Mouse (Mus musculus) bone marrow, adult 2 months (tissue): ENCODE measurements around the gene Auts2.

Experiments used
- CTCF ChIP-seq: fragments of 200-500 bp; IDR thresholded peaks from 2 replicates; pipeline ENCODE4 v1.5.1; 2011; ENCODE audit warnings: low read length, control low read depth; ENCODE audit not compliant: control insufficient read depth, insufficient read depth
- POLR2A ChIP-seq: fragments of 200-500 bp; IDR thresholded peaks from 2 replicates; pipeline ENCODE4 v1.6.1; 2011; ENCODE audit warnings: low read depth, mild to moderate bottlenecking, control low read depth, low read length, borderline replicate concordance; ENCODE audit not compliant: control insufficient read depth

DNA sequence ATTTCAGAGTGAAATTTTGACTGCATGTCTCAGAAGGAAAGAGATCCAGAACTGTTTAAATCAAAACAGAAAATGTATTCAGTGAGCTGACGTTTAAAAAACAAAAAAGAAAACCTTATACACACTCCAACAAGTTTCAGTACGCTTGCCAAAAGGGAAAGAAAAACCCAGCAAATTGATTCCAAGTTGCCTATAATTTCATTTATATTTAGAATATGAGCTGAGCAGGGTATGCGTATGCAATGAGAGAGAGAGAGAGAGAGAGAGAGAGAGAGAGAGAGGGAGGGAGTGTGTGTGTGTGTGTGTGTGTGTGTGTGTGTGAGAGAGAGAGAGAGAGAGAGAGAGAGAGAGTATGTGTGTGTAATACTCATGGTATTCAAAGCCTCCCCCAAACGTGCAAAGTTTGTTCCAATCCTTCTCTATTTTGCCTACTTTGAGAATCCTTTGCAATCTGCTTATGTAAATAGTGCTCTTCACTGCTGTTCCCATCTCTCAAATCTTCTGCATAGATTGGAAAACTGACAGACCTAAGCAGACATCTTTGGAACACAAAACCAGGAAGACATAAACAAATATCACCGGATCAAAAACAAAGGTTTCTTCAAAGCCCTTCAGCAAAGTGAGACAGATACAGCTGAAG is 515.2 kb downstream of the Auts2 start:
- TF ChIP-seq CTCF (no peak), POLR2A (no peak)
